Mouse (Mus musculus) hindbrain, embryonic 15.5 days (tissue): Measurements from ENCODE around the gene Creb3. TPM values are rescaled to one million over a fixed set of nuclear protein-coding genes. Genes with fewer than 3 reads are reported as not detected.

Experiments used
- ATAC-seq: fragments of 200-750 bp; cut with Nextera tagmentation; 2 replicates; pipeline ENCODE4 v1.8.0; 2017; ENCODE audit warnings: low read depth, moderate number of reproducible peaks, moderate TSS enrichment; ENCODE audit not compliant: low FRiP score
- H3K27ac ChIP-seq: fragments of 300-500 bp; sonication (generic); replicated peaks from 2 replicates; pipeline ENCODE4 v1.5.1; 2015; ENCODE audit warnings: mild to moderate bottlenecking, inconsistent platforms
- H3K27me3 ChIP-seq: fragments of 300-500 bp; sonication (generic); 2 replicates; pipeline ENCODE4 v1.6.1; 2015; ENCODE audit warnings: control low read depth, inconsistent platforms
- H3K36me3 ChIP-seq: fragments of 300-500 bp; sonication (generic); 2 replicates; pipeline ENCODE4 v1.6.1; 2015; ENCODE audit warnings: control low read depth, inconsistent platforms
- H3K4me1 ChIP-seq: fragments of 300-500 bp; sonication (generic); replicated peaks from 2 replicates; pipeline ENCODE4 v1.6.1; 2015; ENCODE audit warnings: control low read depth, inconsistent platforms
- H3K4me2 ChIP-seq: fragments of 300-500 bp; sonication (generic); 2 replicates; pipeline ENCODE4 v1.6.1; 2015; ENCODE audit warnings: moderate library complexity, mild to moderate bottlenecking, inconsistent platforms
- H3K4me3 ChIP-seq: fragments of 300-500 bp; sonication (generic); 2 replicates; pipeline ENCODE4 v1.5.1; 2015; ENCODE audit warnings: mild to moderate bottlenecking, inconsistent platforms
- H3K9ac ChIP-seq: fragments of 300-500 bp; sonication (generic); 2 replicates; pipeline ENCODE4 v1.6.1; 2015; ENCODE audit warnings: inconsistent platforms
- H3K9me3 ChIP-seq: fragments of 300-500 bp; sonication (generic); 2 replicates; pipeline ENCODE4 v1.6.1; 2016; ENCODE audit warnings: control low read depth, inconsistent platforms
- WGBS: fragments of 180-500 bp; shearing (Covaris S2); methylation state at CpG from one replicate; pipeline ENCODE4 v1.1.7; 2015; 5-methylcytosine and 5-hydroxymethylcytosine counted together
- polyA plus RNA-seq: library from polyadenylated mRNA; unstranded; fragments of >200 nt; fragmentation: Nextera tagmentation; extraction: Ambion mirVana; gene quantifications from 2 replicates; pipeline ENCODE4 v1.2.1, GENCODE M21; 2015

Creb3 gene
- polyA plus RNA-seq, 1 experiment from 2014 or later: 79.5 TPM

DNA sequence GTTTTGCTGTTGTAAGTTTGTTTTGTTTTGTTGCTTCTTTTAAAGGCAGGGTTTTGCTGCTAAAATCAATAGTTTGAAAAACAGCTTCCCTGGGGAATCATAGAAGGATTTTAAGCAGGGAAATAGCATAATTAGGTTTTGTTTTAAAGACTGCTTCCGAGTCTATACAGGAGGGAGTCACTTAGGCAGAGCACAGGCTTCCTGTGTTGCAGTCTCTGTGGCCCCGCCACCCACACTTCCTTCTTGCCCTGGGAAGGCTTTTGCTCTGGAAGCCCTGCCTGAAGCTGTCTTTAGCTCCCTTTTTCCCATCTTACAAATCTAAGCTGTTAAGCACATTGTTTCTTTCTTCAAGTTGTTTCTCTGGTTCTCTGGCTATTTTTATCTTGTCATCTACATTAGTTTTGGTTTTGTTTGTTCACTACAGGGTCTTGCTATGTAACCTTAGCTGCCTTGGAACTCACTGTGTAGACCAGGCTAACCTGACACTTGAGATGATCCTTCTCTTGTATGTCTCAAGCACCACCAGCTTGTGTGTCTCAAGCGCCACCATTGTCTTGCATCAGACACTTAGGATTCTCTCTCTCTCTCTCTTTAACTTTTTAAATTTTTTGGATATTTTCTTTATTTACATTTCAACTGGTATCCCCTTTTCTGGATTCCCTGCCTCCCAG is 51.1 kb downstream of the Creb3 start:
- Histone ChIP-seq H3K4me1 (no peaks in the 10 kb centered on the region), H3K4me2 (no peak overlapping the region), H3K27me3 (no peaks in the 10 kb centered on the region), H3K9ac (no peak overlapping the region), H3K27ac (no peak overlapping the region), H3K4me3 (no peak overlapping the region), H3K36me3 (no peaks in the 10 kb centered on the region), H3K9me3 (no peaks in the 10 kb centered on the region)
- WGBS: 70% methylated on average over 3 of the region's 3 CpGs
- ATAC-seq: no peak

Other genes with a start within 250 kb of the Creb3 start
- 88.8 and 99.5 TPM in 2 replicates for gene Rusc2, start 180.4 kb upstream of the Creb3 start, polyA plus RNA-seq
- 0.79 and 1.5 TPM in 2 replicates for gene Fam166b, start 133.2 kb upstream of the Creb3 start, polyA plus RNA-seq
- 16.2 and 16.8 TPM in 2 replicates for gene Tesk1, start 120.4 kb upstream of the Creb3 start, polyA plus RNA-seq
- 5.3 and 5.7 TPM in 2 replicates for gene Cd72, start 107.7 kb upstream of the Creb3 start, polyA plus RNA-seq
- gene Sit1, start 78.6 kb upstream of the Creb3 start, polyA plus RNA-seq: 0.13 TPM in 1 of 2 replicates, not detected in the other
- 79.2 and 84.0 TPM in 2 replicates for gene Ccdc107, start 69.4 kb upstream of the Creb3 start, polyA plus RNA-seq
- gene Arhgef39, start 62.6 kb upstream of the Creb3 start, polyA plus RNA-seq: 8.1 and 8.5 TPM in 2 replicates
- 0.13 and 0.27 TPM in 2 replicates for gene Car9, start 55.4 kb upstream of the Creb3 start, polyA plus RNA-seq
- gene Tpm2, start 38.6 kb upstream of the Creb3 start, polyA plus RNA-seq: 10.9 and 13.3 TPM in 2 replicates
- 66.2 and 69.2 TPM in 2 replicates for gene Tln1, start 359 bp downstream of the Creb3 start, polyA plus RNA-seq
- gene Rgp1, start 16.4 kb downstream of the Creb3 start, polyA plus RNA-seq: 18.8 and 22.8 TPM in 2 replicates
- 55.3 and 63.4 TPM in 2 replicates for gene Gba2, start 16.5 kb downstream of the Creb3 start, polyA plus RNA-seq
- gene Msmp, start 22.2 kb downstream of the Creb3 start, polyA plus RNA-seq: 1.2 and 1.6 TPM in 2 replicates
- 13.2 TPM in 2 replicates for gene Npr2, start 69.6 kb downstream of the Creb3 start, polyA plus RNA-seq
- 6.9 and 7.0 TPM in 2 replicates for gene Spag8, start 91.3 kb downstream of the Creb3 start, polyA plus RNA-seq
- gene Hint2, start 94.1 kb downstream of the Creb3 start, polyA plus RNA-seq: 73.0 and 80.2 TPM in 2 replicates
- gene Tmem8b, start 106.6 kb downstream of the Creb3 start, polyA plus RNA-seq: 14.2 and 15.4 TPM in 2 replicates
- 1.5 and 1.9 TPM in 2 replicates for gene Fam221b, start 106.8 kb downstream of the Creb3 start, polyA plus RNA-seq
- gene Olfr70, start 138.5 kb downstream of the Creb3 start, polyA plus RNA-seq: not detected in 2 replicates
- gene Olfr71, start 147.9 kb downstream of the Creb3 start, polyA plus RNA-seq: not detected in 2 replicates
- 0.39 and 0.64 TPM in 2 replicates for gene Hrct1, start 164.9 kb downstream of the Creb3 start, polyA plus RNA-seq
- 0.10 TPM in 1 of 2 replicates, not detected in the other for gene Spaar, start 167.7 kb downstream of the Creb3 start, polyA plus RNA-seq
- gene Olfr159, start 208.7 kb downstream of the Creb3 start, polyA plus RNA-seq: not detected in 2 replicates